Mouse (Mus musculus) liver, embryonic 14.5 days (tissue): Measurements from ENCODE around the gene Art4.

Experiments used
- CTCF ChIP-seq: IDR thresholded peaks from 2 replicates; pipeline ENCODE4 v1.5.1; 2016; ENCODE audit warnings: antibody characterized with exemption, low read depth, control low read depth
- EP300 ChIP-seq: IDR thresholded peaks from 2 replicates; pipeline ENCODE4 v1.6.1; 2016; ENCODE audit warnings: antibody characterized with exemption, low read depth

- TF ChIP-seq CTCF (no peak), EP300 (no peak)
These were observed 18.1 kb upstream of the Art4 start, which contains the start of gene Mgp for GRCm38 (mm10) chr6:136875670-136876069.
